Mouse (Mus musculus) intestine, postnatal 0 days (tissue): ENCODE data around the gene Dbndd2. TPM values are rescaled to one million over a fixed set of nuclear protein-coding genes. Genes with fewer than 3 reads are reported as not detected.
A peak's percentile ranks its signal among the peaks of the same experiment; 100 is the strongest.

Experiments
- ATAC-seq: fragments of 200-750 bp; cut with Nextera tagmentation; 2 replicates; pipeline ENCODE4 v1.8.0; 2017; ENCODE audit warnings: mild to moderate bottlenecking, moderate TSS enrichment, moderate library complexity
- H3K27ac ChIP-seq: fragments of 300-500 bp; sonication (generic); 2 replicates; pipeline ENCODE4 v1.5.1; 2014; ENCODE audit warnings: mild to moderate bottlenecking, low read depth, low read length, moderate library complexity
- H3K27me3 ChIP-seq: fragments of 300-500 bp; sonication (generic); replicated peaks from 2 replicates; pipeline ENCODE4 v1.6.1; 2014; ENCODE audit warnings: low read length, mixed read lengths; ENCODE audit not compliant: control insufficient read depth, insufficient read depth
- H3K36me3 ChIP-seq: fragments of 300-500 bp; sonication (generic); 2 replicates; pipeline ENCODE4 v1.6.1; 2014; ENCODE audit warnings: mild to moderate bottlenecking, moderate library complexity; ENCODE audit not compliant: control insufficient read depth, insufficient read depth
- H3K4me1 ChIP-seq: fragments of 300-500 bp; sonication (generic); replicated peaks from 2 replicates; pipeline ENCODE4 v1.6.1; 2014; ENCODE audit warnings: antibody characterized with exemption, low read length, mixed read lengths; ENCODE audit not compliant: control insufficient read depth, insufficient read depth
- H3K4me2 ChIP-seq: fragments of 300-500 bp; sonication (generic); replicated peaks from 2 replicates; pipeline ENCODE4 v1.6.1; 2014; ENCODE audit warnings: low read depth, mild to moderate bottlenecking, moderate library complexity
- H3K4me3 ChIP-seq: fragments of 300-500 bp; sonication (generic); 2 replicates; pipeline ENCODE4 v1.5.1; 2014; ENCODE audit warnings: low read depth, low read length
- H3K9ac ChIP-seq: fragments of 300-500 bp; sonication (generic); 2 replicates; pipeline ENCODE4 v1.6.1; 2014; ENCODE audit warnings: mild to moderate bottlenecking, low read depth, low read length
- H3K9me3 ChIP-seq: fragments of 300-500 bp; sonication (generic); 2 replicates; pipeline ENCODE4 v1.6.1; 2016; ENCODE audit warnings: mixed run types; ENCODE audit not compliant: control insufficient read depth
- CTCF ChIP-seq: sonication (generic); IDR thresholded peaks from 2 replicates; pipeline ENCODE4 v1.5.1; 2016; ENCODE audit warnings: low read depth, mild to moderate bottlenecking, control low read depth, antibody characterized with exemption, moderate library complexity
- WGBS: fragments of 180-500 bp; shearing (Covaris S2); extraction: QIAGEN DNeasy Blood & Tissue Kit; methylation state at CpG from one replicate; pipeline ENCODE4 v1.1.7; 2014; 5-methylcytosine and 5-hydroxymethylcytosine counted together
- polyA plus RNA-seq: library from polyadenylated mRNA; unstranded; fragments of >200 nt; fragmentation: Nextera tagmentation; extraction: Ambion mirVana; gene quantifications from 2 replicates; pipeline ENCODE4 v1.2.1, GENCODE M21; 2015

Dbndd2 gene
- 15.9 and 18.8 TPM in 2 replicates for polyA plus RNA-seq

DNA sequence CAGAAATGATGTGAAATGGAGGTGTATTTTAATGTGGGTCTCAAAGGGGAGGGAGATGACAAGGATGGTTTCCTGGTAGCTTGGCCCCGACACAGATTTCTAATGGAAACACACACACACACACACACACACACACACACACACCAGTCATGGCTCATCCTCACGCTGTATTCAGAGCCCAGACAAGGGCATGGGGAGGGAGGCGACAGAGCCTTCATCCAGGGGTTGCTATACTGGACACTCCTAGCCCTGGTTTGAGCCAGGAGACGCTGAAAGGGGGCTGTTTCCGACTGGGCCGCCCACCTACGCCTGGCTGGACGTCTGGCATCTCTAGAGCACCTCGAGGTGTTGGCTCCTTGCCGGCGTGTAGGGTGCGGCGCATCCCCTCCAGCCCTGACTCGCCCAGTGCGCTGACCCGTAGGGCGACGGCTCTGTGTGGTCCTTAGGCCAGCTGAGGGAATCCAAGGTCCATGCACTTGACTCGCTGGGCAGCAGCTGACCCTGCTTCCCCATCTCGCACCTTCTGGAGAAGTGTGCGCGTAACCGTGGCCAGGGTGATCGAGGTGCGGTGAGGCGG, at the start of gene Dbndd2:
Dbndd2 (plus strand) TSS at position 426 of the 577 bp plus-strand sequence.
- Histone ChIP-seq H3K27ac (peak within 1 kb of the TSS; percentile 15), H3K4me3 (peak within 1 kb of the TSS; percentile 84), H3K4me2 (peak within 1 kb of the TSS; percentile 98), H3K27me3 (no peaks in the 10 kb centered on the region), H3K4me1 (no peaks in the 10 kb centered on the region), H3K36me3 (peaks cover 16% of the 10 kb centered on the region; the same call in 1 of the 2 replicates), H3K9me3 (no peaks in the 10 kb centered on the region), H3K9ac (peak within 1 kb of the TSS; percentile 80)
- WGBS, result 4% methylated on average over 26 of the region's 26 CpGs
- TF ChIP-seq CTCF, result no peak
- peak; percentile 65 for ATAC-seq

- no peaks in the 10 kb centered on the region for H3K9me3 ChIP-seq
- H3K36me3 ChIP-seq, result no peaks in the 10 kb centered on the region
- peak overlapping the region; percentile 95 for H3K27ac ChIP-seq
- no peaks in the 10 kb centered on the region for H3K27me3 ChIP-seq
- WGBS, result 19% methylated on average over 8 of the region's 8 CpGs
- peaks cover 41% of the 10 kb centered on the region for H3K4me1 ChIP-seq
- peak overlapping the region; percentile 89 for H3K4me2 ChIP-seq
- peak overlapping the region; percentile 23 for H3K9ac ChIP-seq
- TF ChIP-seq CTCF, result no peak
- peak overlapping the region; percentile 16 for H3K4me3 ChIP-seq
- no peak for ATAC-seq
Observed at GRCm38 (mm10) chr2:164436215-164436913, 49.5 kb upstream of the Dbndd2 start.

- peak; percentile 64 for ATAC-seq
- WGBS, result 29% methylated on average over 3 of the region's 3 CpGs
- H3K4me1 ChIP-seq, result peaks cover 35% of the 10 kb centered on the region
- H3K27me3 ChIP-seq, result no peaks in the 10 kb centered on the region
- peak overlapping the region; percentile 89 for H3K4me2 ChIP-seq
- H3K9ac ChIP-seq, result peak overlapping the region; percentile 23
- H3K9me3 ChIP-seq, result no peaks in the 10 kb centered on the region
- H3K27ac ChIP-seq, result peak overlapping the region; percentile 95
- peak overlapping the region; percentile 16 for H3K4me3 ChIP-seq
- TF ChIP-seq CTCF, result no peak
- H3K36me3 ChIP-seq, result no peaks in the 10 kb centered on the region
Observed at GRCm38 (mm10) chr2:164436961-164437360, 48.9 kb upstream of the Dbndd2 start.

DNA sequence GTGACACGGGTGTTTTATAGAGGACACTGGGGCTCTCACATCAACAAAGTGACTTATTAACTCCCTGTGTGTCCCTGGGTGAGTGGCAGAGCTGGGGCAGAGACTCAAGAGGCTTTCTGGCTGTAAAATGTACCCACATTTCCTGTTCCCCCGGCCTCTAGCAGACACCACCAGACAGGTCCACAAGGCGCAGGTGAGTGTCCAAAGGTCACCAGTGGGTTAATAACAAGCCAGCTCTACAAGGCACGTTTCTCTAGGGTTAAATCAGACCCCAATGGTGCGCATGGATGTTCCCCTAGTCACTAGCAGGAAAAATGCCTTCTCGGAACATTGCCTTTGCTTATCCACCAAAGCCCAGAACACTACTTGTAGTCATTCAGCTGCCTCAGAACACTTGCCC, 48.2 kb upstream of the Dbndd2 start:
- TF ChIP-seq CTCF, result no peak
- peak overlapping the region; percentile 20 for H3K4me3 ChIP-seq
- no peaks in the 10 kb centered on the region for H3K27me3 ChIP-seq
- no peaks in the 10 kb centered on the region for H3K36me3 ChIP-seq
- peak overlapping the region; percentile 95 for H3K27ac ChIP-seq
- no peak overlapping the region for H3K9ac ChIP-seq
- H3K4me2 ChIP-seq, result peak overlapping the region; percentile 89
- no peaks in the 10 kb centered on the region for H3K9me3 ChIP-seq
- WGBS, result 30% methylated on average over 6 of the region's 6 CpGs
- ATAC-seq, result peak; percentile 79
- peaks cover 29% of the 10 kb centered on the region for H3K4me1 ChIP-seq

DNA sequence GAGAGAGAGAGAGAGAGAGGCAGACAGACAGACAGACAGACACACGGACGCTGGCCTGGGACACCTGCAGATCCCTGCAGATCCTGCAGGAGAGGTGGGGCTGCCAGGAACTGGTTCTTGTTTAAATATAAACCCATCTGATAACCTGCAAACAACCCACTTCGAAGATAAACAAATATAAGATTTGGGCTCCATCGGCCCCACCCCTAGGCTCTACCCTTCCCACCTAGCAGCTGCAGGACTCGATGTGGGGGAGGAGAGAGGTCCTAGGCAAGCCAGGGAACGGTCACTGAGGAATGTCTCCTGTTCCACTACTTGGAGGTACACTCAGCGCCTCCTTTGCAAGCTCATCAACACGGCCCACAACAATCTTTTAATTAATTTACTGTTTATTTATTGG, 47.6 kb upstream of the Dbndd2 start:
- WGBS, result 30% methylated on average over 8 of the region's 8 CpGs
- no peaks in the 10 kb centered on the region for H3K36me3 ChIP-seq
- no peaks in the 10 kb centered on the region for H3K9me3 ChIP-seq
- TF ChIP-seq CTCF, result peak; percentile 5; the same call in 1 of the 2 replicates
- H3K4me3 ChIP-seq, result peak overlapping the region; percentile 20
- peak; percentile 22; the same call in 1 of the 2 replicates for ATAC-seq
- H3K9ac ChIP-seq, result no peak overlapping the region
- H3K4me2 ChIP-seq, result peak overlapping the region; percentile 89
- peaks cover 26% of the 10 kb centered on the region for H3K4me1 ChIP-seq
- no peaks in the 10 kb centered on the region for H3K27me3 ChIP-seq
- H3K27ac ChIP-seq, result peak overlapping the region; percentile 95

- TF ChIP-seq CTCF, result no peak
- no peak overlapping the region for H3K9ac ChIP-seq
- 0 out of 2 replicates have a peak overlapping the region, but pooled peaks have one; percentile 73 for H3K4me3 ChIP-seq
- no peaks in the 10 kb centered on the region for H3K27me3 ChIP-seq
- no peak for ATAC-seq
- H3K36me3 ChIP-seq, result no peaks in the 10 kb centered on the region
- peaks cover 19% of the 10 kb centered on the region for H3K4me1 ChIP-seq
- H3K27ac ChIP-seq, result peak overlapping the region; percentile 95
- peak overlapping the region; percentile 89 for H3K4me2 ChIP-seq
- H3K9me3 ChIP-seq, result no peaks in the 10 kb centered on the region
- 19% methylated on average over 3 of the region's 3 CpGs for WGBS
Observed at GRCm38 (mm10) chr2:164439001-164439421, 46.9 kb upstream of the Dbndd2 start.
